Mouse (Mus musculus): ENCODE measurements around the gene Rrm2. TPM values are rescaled to one million over a fixed set of nuclear protein-coding genes. Genes with fewer than 3 reads are reported as not detected.

The Rrm2 gene
- polyA plus RNA-seq, 1 experiment from 2014 or later: 26.1 TPM

- H3K27ac ChIP-seq (ENCODE audit: low read depth, low read length): no peak overlapping the region
- H3K4me1 ChIP-seq (ENCODE audit: control insufficient read depth, insufficient read depth, low read length): peaks cover 12% of the 10 kb centered on the region
- H3K4me2 ChIP-seq (ENCODE audit: low read depth, low read length): no peak overlapping the region
- no peak overlapping the region for H3K4me3 ChIP-seq (ENCODE audit: low read depth, low read length)
- H3K36me3 ChIP-seq (ENCODE audit: control insufficient read depth, insufficient read depth, low read length): no peaks in the 10 kb centered on the region
- no peak overlapping the region for H3K9ac ChIP-seq (replicated peaks; ENCODE audit: low read depth, low read length)
- H3K9me3 ChIP-seq (ENCODE audit: control insufficient read depth, low read length): no peaks in the 10 kb centered on the region
- WGBS: 61% methylated on average over 8 of the region's 8 CpGs
- no peak for ATAC-seq (ENCODE audit: low read depth)
- H3K27me3 ChIP-seq (ENCODE audit: control insufficient read depth, insufficient read depth, low read length): peaks cover 11% of the 10 kb centered on the region
Measured at GRCm38 (mm10) chr12:24682563-24682962, 25.5 kb upstream of the Rrm2 start.

- H3K9ac ChIP-seq (replicated peaks; ENCODE audit: low read depth, low read length): no peak overlapping the region
- H3K4me2 ChIP-seq (ENCODE audit: low read depth, low read length): no peak overlapping the region
- H3K36me3 ChIP-seq (ENCODE audit: control insufficient read depth, insufficient read depth, low read length): no peaks in the 10 kb centered on the region
- WGBS: 70% methylated on average over 7 of the region's 7 CpGs
- no peak overlapping the region for H3K4me3 ChIP-seq (ENCODE audit: low read depth, low read length)
- H3K9me3 ChIP-seq (ENCODE audit: control insufficient read depth, low read length): no peaks in the 10 kb centered on the region
- H3K27me3 ChIP-seq (ENCODE audit: control insufficient read depth, insufficient read depth, low read length): peaks cover 11% of the 10 kb centered on the region
- no peak for ATAC-seq (ENCODE audit: low read depth)
- no peak overlapping the region for H3K27ac ChIP-seq (ENCODE audit: low read depth, low read length)
- peaks cover 12% of the 10 kb centered on the region for H3K4me1 ChIP-seq (ENCODE audit: control insufficient read depth, insufficient read depth, low read length)
Measured at GRCm38 (mm10) chr12:24683461-24683860, 24.6 kb upstream of the Rrm2 start.

GRCm38 (mm10) chr12:24686038-24686695 lies 21.9 kb upstream of the Rrm2 start:
- Histone ChIP-seq H3K36me3 (ENCODE audit: control insufficient read depth, insufficient read depth, low read length) (no peaks in the 10 kb centered on the region), H3K9ac (replicated peaks; ENCODE audit: low read depth, low read length) (no peak overlapping the region), H3K4me2 (ENCODE audit: low read depth, low read length) (no peak overlapping the region), H3K4me3 (ENCODE audit: low read depth, low read length) (no peak overlapping the region), H3K27me3 (ENCODE audit: control insufficient read depth, insufficient read depth, low read length) (peaks cover 11% of the 10 kb centered on the region), H3K4me1 (ENCODE audit: control insufficient read depth, insufficient read depth, low read length) (peaks cover 5% of the 10 kb centered on the region; the same call in 1 of the 2 replicates), H3K9me3 (ENCODE audit: control insufficient read depth, low read length) (no peaks in the 10 kb centered on the region), H3K27ac (ENCODE audit: low read depth, low read length) (no peak overlapping the region)
- WGBS: 70% methylated on average over 6 of the region's 6 CpGs
- no peak for ATAC-seq (ENCODE audit: low read depth)

GRCm38 (mm10) chr12:24686696-24687346 lies 21.2 kb upstream of the Rrm2 start:
- H3K9ac ChIP-seq (replicated peaks; ENCODE audit: low read depth, low read length): no peak overlapping the region
- no peak overlapping the region for H3K4me2 ChIP-seq (ENCODE audit: low read depth, low read length)
- no peaks in the 10 kb centered on the region for H3K9me3 ChIP-seq (ENCODE audit: control insufficient read depth, low read length)
- no peak overlapping the region for H3K4me3 ChIP-seq (ENCODE audit: low read depth, low read length)
- no peak for ATAC-seq (ENCODE audit: low read depth)
- H3K36me3 ChIP-seq (ENCODE audit: control insufficient read depth, insufficient read depth, low read length): no peaks in the 10 kb centered on the region
- H3K4me1 ChIP-seq (ENCODE audit: control insufficient read depth, insufficient read depth, low read length): no peaks in the 10 kb centered on the region
- no peak overlapping the region for H3K27ac ChIP-seq (ENCODE audit: low read depth, low read length)
- WGBS: 80% methylated on average over 11 of the region's 11 CpGs
- H3K27me3 ChIP-seq (ENCODE audit: control insufficient read depth, insufficient read depth, low read length): peaks cover 8% of the 10 kb centered on the region

DNA sequence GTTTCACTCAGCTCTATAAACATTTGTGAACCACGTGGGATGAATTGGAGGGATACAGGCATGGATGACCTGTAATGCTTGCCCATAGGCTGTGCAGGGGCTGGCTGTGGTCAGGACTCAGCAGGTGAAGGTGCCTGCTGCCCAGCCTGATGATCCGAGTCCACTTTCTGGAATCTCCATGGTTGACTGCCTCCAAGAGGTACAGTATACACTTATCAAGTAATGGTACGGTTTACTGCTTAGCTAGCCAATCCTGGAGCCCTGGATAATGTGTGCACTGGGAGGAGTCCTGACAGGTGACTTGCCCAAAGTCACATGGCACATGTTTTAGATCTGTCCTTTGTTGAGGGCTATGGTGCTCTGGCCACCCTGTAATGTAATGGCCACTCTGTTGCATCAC lies 17.7 kb upstream of the Rrm2 start:
- Histone ChIP-seq H3K27me3 (ENCODE audit: control insufficient read depth, insufficient read depth, low read length) (no peaks in the 10 kb centered on the region), H3K9me3 (ENCODE audit: control insufficient read depth, low read length) (no peaks in the 10 kb centered on the region), H3K4me1 (ENCODE audit: control insufficient read depth, insufficient read depth, low read length) (no peaks in the 10 kb centered on the region), H3K4me2 (ENCODE audit: low read depth, low read length) (no peak overlapping the region), H3K4me3 (ENCODE audit: low read depth, low read length) (no peak overlapping the region), H3K27ac (ENCODE audit: low read depth, low read length) (no peak overlapping the region), H3K36me3 (ENCODE audit: control insufficient read depth, insufficient read depth, low read length) (no peaks in the 10 kb centered on the region), H3K9ac (replicated peaks; ENCODE audit: low read depth, low read length) (no peak overlapping the region)
- no peak for ATAC-seq (ENCODE audit: low read depth)
- WGBS: 87% methylated on average over 3 of the region's 3 CpGs

DNA sequence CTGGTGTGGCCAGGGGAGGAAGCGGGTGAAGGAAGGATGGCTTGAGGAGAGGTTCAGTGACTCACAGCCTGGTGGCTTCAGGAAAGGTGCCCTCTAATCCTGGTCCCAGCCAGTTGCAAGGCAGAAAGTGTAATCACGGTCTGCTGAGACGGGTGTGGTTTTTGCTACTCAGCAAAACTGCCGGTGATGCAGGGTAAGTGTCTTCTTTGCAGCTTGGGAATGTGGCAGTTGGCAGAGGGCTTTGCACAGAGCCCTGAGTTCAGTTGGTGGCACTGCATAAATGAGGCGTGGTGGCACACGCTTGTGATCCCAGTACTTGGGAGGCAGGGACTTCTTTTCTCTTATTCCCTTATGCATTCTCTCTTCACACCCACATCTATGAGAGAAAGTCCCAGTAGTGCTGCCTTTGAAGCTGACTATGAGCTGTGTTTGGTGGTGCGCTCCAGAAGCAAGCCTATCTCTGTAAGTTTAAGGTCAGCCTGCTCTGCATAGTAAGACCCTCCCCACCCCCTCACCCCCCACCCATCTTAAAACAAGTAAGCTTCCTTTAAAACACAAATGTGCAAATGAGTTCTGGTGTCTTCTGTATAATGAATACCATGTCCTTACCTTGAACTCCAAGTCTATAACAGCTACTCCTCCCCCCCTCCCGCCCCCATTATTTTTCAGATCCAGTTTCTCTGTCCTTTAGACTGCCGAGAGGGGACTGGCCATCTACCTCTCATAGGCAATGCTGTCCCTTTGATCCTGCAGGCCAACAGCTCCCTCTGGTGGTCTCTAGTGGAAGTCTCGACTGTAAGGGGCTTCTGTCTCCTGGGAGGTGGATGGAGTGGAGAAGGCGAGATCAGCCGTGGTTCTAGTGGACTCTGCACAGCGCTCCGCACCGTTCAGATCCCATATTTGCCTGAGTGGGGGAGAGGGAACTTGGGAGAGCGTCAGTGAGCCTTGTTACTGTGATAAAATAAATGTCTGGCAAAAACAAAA lies 11.2 kb upstream of the Rrm2 start:
- WGBS: 42% methylated on average over 16 of the region's 16 CpGs
- no peaks in the 10 kb centered on the region for H3K36me3 ChIP-seq (ENCODE audit: control insufficient read depth, insufficient read depth, low read length)
- no peak overlapping the region for H3K27ac ChIP-seq (ENCODE audit: low read depth, low read length)
- no peaks in the 10 kb centered on the region for H3K9me3 ChIP-seq (ENCODE audit: control insufficient read depth, low read length)
- H3K4me1 ChIP-seq (ENCODE audit: control insufficient read depth, insufficient read depth, low read length): no peaks in the 10 kb centered on the region
- peak; percentile 92 for ATAC-seq (ENCODE audit: low read depth)
- H3K4me2 ChIP-seq (ENCODE audit: low read depth, low read length): no peak overlapping the region
- no peak overlapping the region for H3K9ac ChIP-seq (replicated peaks; ENCODE audit: low read depth, low read length)
- no peaks in the 10 kb centered on the region for H3K27me3 ChIP-seq (ENCODE audit: control insufficient read depth, insufficient read depth, low read length)
- no peak overlapping the region for H3K4me3 ChIP-seq (ENCODE audit: low read depth, low read length)

DNA sequence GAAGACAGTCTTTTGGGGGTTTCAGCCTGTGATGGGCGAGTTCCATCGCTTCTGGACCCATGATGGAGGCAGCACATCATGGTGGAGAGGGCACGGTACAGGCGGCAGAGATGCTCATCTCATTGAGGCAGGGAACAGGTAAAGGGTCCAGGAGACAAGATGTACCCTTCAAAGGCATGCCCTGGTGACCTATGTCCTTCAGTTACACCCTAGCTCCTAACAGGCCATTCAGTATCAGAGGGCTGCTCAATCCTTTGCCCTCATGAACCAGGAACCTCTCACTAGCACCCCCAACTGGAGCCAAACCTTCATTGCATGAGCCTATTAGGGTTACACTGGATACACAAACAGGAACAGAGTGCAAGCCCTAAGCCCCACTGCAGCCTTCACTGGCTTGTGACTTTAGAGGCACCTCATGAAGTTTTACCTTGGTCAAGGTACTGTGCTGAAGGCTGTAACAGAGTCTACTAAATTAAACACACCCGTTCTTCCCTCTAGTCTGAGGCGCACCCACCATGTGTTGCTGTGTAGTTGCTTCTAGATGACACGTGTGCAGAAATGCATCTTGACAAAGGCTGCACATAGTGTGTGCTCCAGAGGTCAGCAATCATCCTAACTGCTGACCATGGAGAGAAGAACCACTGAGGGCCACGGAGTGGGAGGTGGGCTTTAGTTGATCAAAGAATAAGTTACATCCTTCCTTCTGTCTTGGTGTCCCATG lies 10.4 kb upstream of the Rrm2 start:
- Histone ChIP-seq H3K9ac (replicated peaks; ENCODE audit: low read depth, low read length) (no peak overlapping the region), H3K4me1 (ENCODE audit: control insufficient read depth, insufficient read depth, low read length) (no peaks in the 10 kb centered on the region)
- ATAC-seq (ENCODE audit: low read depth): peak; percentile 79

GRCm38 (mm10) chr12:24698514-24698913 lies 9.5 kb upstream of the Rrm2 start:
- no peak for ATAC-seq (ENCODE audit: low read depth)
- 84% methylated on average over 3 of the region's 3 CpGs for WGBS
- Histone ChIP-seq H3K9me3 (ENCODE audit: control insufficient read depth, low read length) (no peaks in the 10 kb centered on the region), H3K4me2 (ENCODE audit: low read depth, low read length) (no peak overlapping the region), H3K27ac (ENCODE audit: low read depth, low read length) (no peak overlapping the region), H3K4me1 (ENCODE audit: control insufficient read depth, insufficient read depth, low read length) (no peaks in the 10 kb centered on the region), H3K9ac (replicated peaks; ENCODE audit: low read depth, low read length) (no peak overlapping the region), H3K36me3 (ENCODE audit: control insufficient read depth, insufficient read depth, low read length) (no peaks in the 10 kb centered on the region), H3K4me3 (ENCODE audit: low read depth, low read length) (no peak overlapping the region), H3K27me3 (ENCODE audit: control insufficient read depth, insufficient read depth, low read length) (no peaks in the 10 kb centered on the region)

More for the DNA sequence above, 10.4 kb upstream of the Rrm2 start:
- Histone ChIP-seq H3K9me3 (ENCODE audit: control insufficient read depth, low read length) (no peaks in the 10 kb centered on the region), H3K4me2 (ENCODE audit: low read depth, low read length) (no peak overlapping the region), H3K36me3 (ENCODE audit: control insufficient read depth, insufficient read depth, low read length) (no peaks in the 10 kb centered on the region), H3K4me3 (ENCODE audit: low read depth, low read length) (no peak overlapping the region), H3K27me3 (ENCODE audit: control insufficient read depth, insufficient read depth, low read length) (no peaks in the 10 kb centered on the region), H3K27ac (ENCODE audit: low read depth, low read length) (no peak overlapping the region)
- WGBS: 63% methylated on average over 8 of the region's 8 CpGs
